Mouse (Mus musculus): ENCODE data around the gene Gpatch4.

- TF ChIP-seq CTCF (IDR thresholded peaks at IDR 0.05) (no peak), EP300 (IDR thresholded peaks at IDR 0.05) (peak; percentile 67)
Observed at GRCm38 (mm10) chr3:88030608-88031395, 12.1 kb upstream of the Gpatch4 start.

Measured in lung, postnatal 0 days (tissue).